Mouse (Mus musculus) gastrocnemius, postnatal 4 days (tissue): ENCODE measurements around the gene Gm10563. TPM values are rescaled to one million over a fixed set of nuclear protein-coding genes. Genes with fewer than 3 reads are reported as not detected.

Experiments used
- DNase-seq, 2 experiments: peaks; one replicate each; pipeline ENCODE4 v3.0.0; 2021 to 2022; ENCODE audit warnings: low spot score in 2 of 2, mixed read lengths in 2 of 2
- total RNA-seq, 2 experiments: library from RNA; stranded (reverse); gene quantifications; 2 replicates each; pipeline ENCODE4 v1.2.3; 2021

Gm10563 gene
- total RNA-seq, 2 experiments from 2014 or later = not detected

DNA sequence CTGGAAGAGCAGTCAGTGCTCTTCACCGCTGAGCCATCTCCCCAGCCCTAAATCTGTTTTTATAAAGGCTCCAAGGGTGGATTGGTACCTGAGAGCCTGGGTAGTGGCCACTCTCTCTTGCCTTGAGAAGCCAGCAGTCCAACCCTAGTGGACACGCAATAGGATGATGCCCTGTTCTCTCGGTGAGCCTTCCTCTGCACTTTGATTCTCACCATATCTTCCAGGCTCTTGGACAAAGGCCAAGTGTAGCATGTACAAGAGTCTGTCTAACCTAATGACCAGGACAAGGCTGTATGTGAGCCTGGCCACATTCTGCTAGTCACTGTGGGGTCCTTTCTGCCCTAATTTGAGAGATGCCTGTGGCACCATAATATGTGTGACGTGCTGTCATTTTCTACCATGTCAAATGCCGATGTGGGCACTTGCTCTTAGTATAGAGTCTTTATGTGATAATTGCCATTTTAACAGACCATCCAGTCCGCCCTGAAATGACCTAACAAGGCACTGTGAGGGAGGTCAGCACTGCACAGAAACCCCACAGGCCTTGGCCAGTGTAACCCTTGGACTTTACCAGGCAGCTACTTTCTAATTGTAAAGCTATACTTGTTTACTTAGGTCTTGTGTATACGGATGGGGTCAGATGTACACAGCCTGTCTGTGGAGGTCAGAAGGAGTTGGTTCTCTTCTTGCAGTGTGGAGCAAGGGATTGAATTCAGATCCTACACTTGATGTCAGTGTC is 76.4 kb downstream of the Gm10563 start:
- DNase-seq = no peak

DNA sequence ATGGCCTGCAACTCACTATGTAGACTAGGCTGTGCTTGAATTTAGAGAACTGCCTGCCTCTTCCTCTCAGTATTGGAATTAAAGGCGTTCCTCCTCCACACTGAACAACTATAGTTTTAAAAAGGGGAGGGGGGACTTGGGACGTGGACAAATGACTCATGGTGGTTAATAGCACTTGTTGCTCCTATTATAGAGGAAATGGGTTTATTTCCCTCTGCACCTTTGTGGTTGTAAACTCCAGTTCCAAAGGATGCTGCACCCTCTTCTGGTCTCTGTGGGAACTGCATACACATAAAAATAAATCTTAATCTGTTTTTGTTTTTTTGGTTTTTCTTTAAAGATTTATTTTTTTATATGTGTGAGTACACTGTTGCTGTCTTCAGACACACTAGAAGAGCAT is 77.0 kb downstream of the Gm10563 start:
- no peak for DNase-seq

DNA sequence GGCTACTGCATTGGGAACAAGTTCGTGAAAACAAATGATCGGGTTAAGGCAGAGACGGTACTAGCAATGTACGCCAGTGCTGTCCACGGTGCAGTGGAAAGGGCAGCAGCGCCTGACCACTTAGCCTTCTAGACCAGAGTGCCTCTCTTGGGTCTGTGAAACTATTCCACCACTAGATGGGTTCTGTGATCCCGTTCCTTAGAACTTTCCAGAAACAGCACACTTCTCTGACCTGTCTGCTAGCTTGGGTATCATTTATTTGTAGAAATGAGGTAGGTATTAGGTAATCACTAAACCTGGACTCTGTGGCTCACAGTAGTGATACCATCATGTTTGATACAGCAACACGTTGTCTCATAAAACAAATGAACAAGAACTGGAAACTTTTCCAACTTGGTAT is 78.7 kb downstream of the Gm10563 start:
- no peak for DNase-seq

Other genes starting within 250 kb of the Gm10563 start
- 1 to 10 TPM in 1 of 2 experiments, under 1 TPM in 1; 0.78 to 1.2 TPM for gene Gabrd, start 247.3 kb downstream of the Gm10563 start, total RNA-seq
- 1 to 10 TPM; 1.7 to 2.6 TPM for gene Cfap74, start 236.2 kb downstream of the Gm10563 start, total RNA-seq
- 10 to 100 TPM; 65.3 to 85.5 TPM for gene Tmem52, start 176.3 kb downstream of the Gm10563 start, total RNA-seq
- 100 to 1,000 TPM; 272 to 286 TPM for gene Gnb1, start 154.0 kb downstream of the Gm10563 start, total RNA-seq
- gene Nadk, start 83.0 kb downstream of the Gm10563 start, total RNA-seq = 10 to 100 TPM; 31.8 to 33.1 TPM
- 10 to 100 TPM; 12.0 to 13.0 TPM for gene Slc35e2, start 44.0 kb downstream of the Gm10563 start, total RNA-seq
- gene Cdk11b, start 20.6 kb downstream of the Gm10563 start, total RNA-seq = 10 to 100 TPM; 35.8 to 44.0 TPM
- gene Mmp23, start 8.0 kb upstream of the Gm10563 start, total RNA-seq = 10 to 100 TPM; 30.1 to 37.9 TPM
- 10 to 100 TPM; 25.9 to 27.1 TPM for gene Mib2, start 23.8 kb upstream of the Gm10563 start, total RNA-seq
- gene Fndc10, start 48.9 kb upstream of the Gm10563 start, total RNA-seq = 10 to 100 TPM in 1 of 2 experiments, 1 to 10 TPM in 1; 9.8 to 10.4 TPM
- 10 to 100 TPM; 61.5 to 63.0 TPM for gene Ssu72, start 59.4 kb upstream of the Gm10563 start, total RNA-seq
- gene Tmem240, start 89.4 kb upstream of the Gm10563 start, total RNA-seq = 1 to 10 TPM; 1.3 to 1.5 TPM
- gene Atad3a, start 115.7 kb upstream of the Gm10563 start, total RNA-seq = 10 to 100 TPM; 44.4 to 46.1 TPM
- 10 to 100 TPM; 23.4 to 26.4 TPM for gene Vwa1, start 129.3 kb upstream of the Gm10563 start, total RNA-seq
- 1 to 10 TPM; 3.8 to 5.1 TPM for gene Tmem88b, start 140.5 kb upstream of the Gm10563 start, total RNA-seq
- gene Ankrd65, start 145.0 kb upstream of the Gm10563 start, total RNA-seq = under 1 TPM in 1 of 2 experiments, not detected in 1; 0.39 TPM
- gene Mrpl20, start 157.5 kb upstream of the Gm10563 start, total RNA-seq = 10 to 100 TPM; 61.5 to 67.5 TPM
- 10 to 100 TPM; 58.0 to 71.0 TPM for gene Ccnl2, start 167.1 kb upstream of the Gm10563 start, total RNA-seq
- 10 to 100 TPM; 80.6 to 80.9 TPM for gene Aurkaip1, start 185.9 kb upstream of the Gm10563 start, total RNA-seq
- 100 to 1,000 TPM; 138 to 147 TPM for gene Mxra8, start 194.3 kb upstream of the Gm10563 start, total RNA-seq
- 10 to 100 TPM; 82.1 to 85.1 TPM for gene Dvl1, start 202.0 kb upstream of the Gm10563 start, total RNA-seq
- under 1 TPM; 0.26 to 0.34 TPM for gene Tas1r3, start 218.0 kb upstream of the Gm10563 start, total RNA-seq
- gene Cptp, start 224.0 kb upstream of the Gm10563 start, total RNA-seq = 10 to 100 TPM; 14.0 to 17.6 TPM
- 10 to 100 TPM; 22.0 to 25.2 TPM for gene Ints11, start 224.1 kb upstream of the Gm10563 start, total RNA-seq
- gene Pusl1, start 246.4 kb upstream of the Gm10563 start, total RNA-seq = 10 to 100 TPM; 27.4 to 30.1 TPM
- gene Acap3, start 246.4 kb upstream of the Gm10563 start, total RNA-seq = 10 to 100 TPM; 30.1 to 31.6 TPM